Mouse (Mus musculus): ENCODE results near the gene Vmn1r19.
A peak's percentile ranks its signal among the peaks of the same experiment; 100 is the strongest.
"Not testable (repeated sequence)": the region's sequence is repeated elsewhere in the genome, so short reads cannot be mapped to it uniquely, and the experiment has no call there.

Vmn1r19 gene

GRCm38 (mm10) chr6:57403480-57403879 lies at the start of gene Vmn1r19:
Gene Vmn1r19 (plus strand): TSS chr6:57403780.
- not testable (repeated sequence) for DNase-seq (ENCODE audit: low read depth, low spot score)

DNA sequence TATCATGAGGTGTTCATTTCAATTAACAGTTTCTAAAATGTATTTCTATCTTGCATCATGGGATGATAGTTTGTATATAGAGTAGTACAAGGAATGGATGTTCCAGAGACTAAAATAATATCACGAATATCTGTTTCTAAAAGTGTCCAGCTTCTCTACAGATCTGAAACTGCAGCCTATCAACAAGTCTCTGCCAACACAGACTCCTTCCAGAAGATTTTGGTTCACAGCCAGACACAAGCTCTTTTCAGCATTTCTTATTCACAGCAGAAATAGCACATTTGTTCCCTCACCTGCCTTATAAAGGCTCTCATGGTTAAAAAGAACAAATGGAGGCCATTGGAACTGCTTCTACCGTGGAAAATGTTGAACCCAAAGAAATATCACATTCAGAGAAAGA lies 46.7 kb upstream of the Vmn1r19 start:
- DNase-seq (ENCODE audit: low read depth, low spot score) = no peak

DNA sequence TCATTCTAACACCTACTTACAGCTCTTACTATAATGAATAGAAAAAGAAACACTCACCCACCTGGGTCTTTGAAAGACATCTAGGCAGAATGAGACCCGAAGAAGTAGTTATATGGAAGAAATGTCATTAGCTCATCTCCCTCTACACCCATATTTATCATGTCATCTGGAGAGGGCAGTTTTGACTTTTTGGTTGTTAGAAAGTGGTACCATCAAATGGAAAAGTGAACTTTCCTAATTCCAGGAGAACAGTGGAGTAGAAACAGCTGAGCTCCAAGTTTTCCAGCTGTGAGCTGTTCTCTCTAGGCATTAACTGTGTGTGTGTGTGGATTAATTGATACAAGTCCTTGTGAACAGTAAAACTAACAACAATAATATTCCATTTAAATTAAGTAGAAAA lies 40.0 kb upstream of the Vmn1r19 start, which contains the start of gene Vmn1r17:
Vmn1r17 (minus strand) TSS at position 101 of the 400 bp plus-strand sequence.
- DNase-seq (ENCODE audit: low read depth, low spot score) = no peak

DNA sequence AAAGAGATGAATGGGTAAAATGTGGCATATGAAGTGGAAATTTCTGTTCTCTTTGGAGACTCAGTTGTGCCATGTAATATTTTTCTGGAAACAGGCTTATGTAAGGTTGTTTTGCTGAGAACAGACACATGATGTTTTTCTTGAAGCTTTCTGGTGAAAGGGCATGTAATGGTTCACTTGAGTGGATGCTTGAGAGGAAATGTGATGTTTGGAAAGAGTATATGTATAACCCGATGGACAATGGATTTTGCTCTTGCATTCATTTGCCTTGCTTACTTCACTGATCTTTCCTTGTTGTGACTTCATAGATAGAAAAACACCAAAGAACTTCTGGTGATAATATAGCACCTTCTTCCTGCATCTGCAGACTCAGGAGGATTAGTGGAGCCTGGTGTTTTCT lies 37.7 kb upstream of the Vmn1r19 start:
- not testable (repeated sequence) for DNase-seq (ENCODE audit: low read depth, low spot score)

GRCm38 (mm10) chr6:57367496-57367895 lies 36.1 kb upstream of the Vmn1r19 start:
- no peak for DNase-seq (ENCODE audit: low read depth, low spot score)

GRCm38 (mm10) chr6:57395683-57396082 lies 7.9 kb upstream of the Vmn1r19 start, which contains the start of gene Vmn1r18:
Gene Vmn1r18 (minus strand): TSS chr6:57395783.
- DNase-seq (ENCODE audit: low read depth, low spot score) = no peak

DNA sequence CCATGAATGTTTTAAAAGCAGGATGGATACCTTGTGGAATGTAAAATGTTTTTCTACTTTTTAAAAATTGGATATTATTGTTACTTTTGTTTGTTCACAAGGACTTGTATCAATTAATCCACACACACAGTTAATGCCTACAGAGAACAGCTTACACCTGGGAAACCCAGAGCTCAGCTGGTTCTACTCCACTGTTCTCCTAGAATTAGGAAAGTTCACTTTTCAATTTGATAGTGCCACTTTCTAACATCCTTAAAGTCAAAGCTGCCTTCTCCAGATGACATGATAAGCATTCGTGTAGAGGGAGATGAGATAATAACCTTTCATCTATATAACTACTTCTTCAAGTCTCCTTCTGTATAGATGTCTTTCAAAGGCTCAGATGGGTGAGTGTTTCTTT lies 25.1 kb downstream of the Vmn1r19 start, which contains the start of gene Vmn1r20:
Vmn1r20 (plus strand) TSS at position 301 of the 400 bp plus-strand sequence.
- DNase-seq (ENCODE audit: low read depth, low spot score) = no peak

DNA sequence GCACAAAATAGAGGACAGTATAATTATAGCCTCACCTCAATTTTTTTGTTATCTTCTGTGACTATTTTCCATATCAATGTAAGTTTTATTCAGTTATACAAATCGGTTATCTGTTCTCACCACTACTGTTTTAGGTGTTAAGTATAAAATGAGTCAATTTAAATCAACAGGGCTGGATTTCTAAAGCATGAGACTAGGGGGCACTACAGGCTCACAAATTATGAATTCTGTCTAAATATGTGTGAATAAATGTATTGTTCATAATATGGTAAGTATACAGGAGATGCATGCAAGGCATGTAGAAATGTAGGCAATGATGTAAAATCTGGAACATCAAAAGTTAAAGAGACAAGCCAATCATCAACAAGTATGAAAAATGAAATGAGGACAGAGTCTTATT lies 27.6 kb downstream of the Vmn1r19 start:
- DNase-seq (ENCODE audit: low read depth, low spot score) = peak; percentile 28

Measured in CD4-positive helper T cell, adult 2 months (primary cell).